Mouse (Mus musculus): Measurements from ENCODE around the gene A630001G21Rik.

DNA sequence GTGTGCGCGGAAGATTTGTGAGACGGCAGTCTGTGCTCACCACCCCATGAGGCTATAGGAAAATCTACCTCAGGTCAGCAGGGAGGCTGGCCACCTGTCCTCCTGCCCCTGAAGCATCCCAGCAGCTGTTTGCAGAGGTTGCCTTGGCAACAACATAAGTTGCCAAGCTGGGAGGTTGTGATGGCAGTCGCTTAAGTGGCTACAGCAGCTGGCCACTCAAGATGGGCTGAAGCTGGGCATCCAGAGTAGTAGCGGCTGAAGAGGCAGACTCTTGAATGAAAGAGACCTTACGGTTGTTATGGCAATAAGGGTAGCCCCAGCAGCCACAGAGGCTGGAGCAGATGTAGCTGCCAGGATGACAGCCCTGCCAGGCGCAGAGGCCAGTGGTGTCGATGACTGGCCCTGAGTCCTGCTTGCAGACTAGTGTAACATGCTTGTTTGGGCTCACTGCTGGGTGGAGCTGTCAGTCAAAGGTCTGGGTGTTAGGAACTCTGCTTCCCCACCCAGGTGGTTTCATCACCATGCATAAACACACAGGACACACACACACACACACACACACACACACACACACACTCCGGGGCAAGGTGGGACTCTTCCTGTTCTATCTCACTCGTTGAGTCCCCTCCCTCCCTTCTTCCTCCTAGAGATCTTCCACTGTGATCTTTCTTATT, 58.1 kb downstream of the A630001G21Rik start:
- no peak for TF ChIP-seq POLR2AphosphoS5 (IDR thresholded peaks at IDR 0.05; ENCODE audit: borderline replicate concordance, low read depth, low read length)
- TF ChIP-seq CTCF (IDR thresholded peaks at IDR 0.05 in 2 of 3, conservative IDR thresholded peaks at IDR 0.05 in 1 of 3; ENCODE audit: control insufficient read depth in 1 of 3, insufficient read depth in 1 of 3, low read depth in 2 of 3, low read length in 3 of 3, poor library complexity in 1 of 3, severe bottlenecking in 1 of 3) = no peak
- TF ChIP-seq POLR2A (IDR thresholded peaks at IDR 0.05; ENCODE audit: control insufficient read depth in 1 of 2, insufficient read depth in 1 of 2, low read depth in 1 of 2, low read length in 2 of 2, poor library complexity in 1 of 2) = no peak
- TF ChIP-seq EP300 (IDR thresholded peaks at IDR 0.05; ENCODE audit: low read depth in 1 of 2, low read length in 2 of 2) = no peak
- TF ChIP-seq RCOR1 (IDR thresholded peaks at IDR 0.05; ENCODE audit: low read depth, low read length) = no peak
- no peak for TF ChIP-seq CHD2 (IDR thresholded peaks at IDR 0.05; ENCODE audit: low read length)
- no peak for TF ChIP-seq TCF12 (IDR thresholded peaks at IDR 0.05; ENCODE audit: low read depth, low read length)
- TF ChIP-seq E2F4 (IDR thresholded peaks at IDR 0.05; ENCODE audit: borderline replicate concordance, low read depth, low read length) = no peak
- TF ChIP-seq MAFK (IDR thresholded peaks at IDR 0.05; ENCODE audit: borderline replicate concordance, low read depth, low read length) = no peak
- TF ChIP-seq GABPA (IDR thresholded peaks at IDR 0.05; ENCODE audit: low read depth, low read length) = no peak
- TF ChIP-seq ZNF384 (IDR thresholded peaks at IDR 0.05; ENCODE audit: low read depth, low read length) = no peak

Data from MEL (cell line).